Mouse (Mus musculus) retina, postnatal 1 day (tissue): ENCODE measurements at regions not wholly inside any gene's neighbourhood (a gene's known extent, or its start where the extent isn't known, plus 50 kb on each side); places are given as distances from the start of the nearest gene placed in this dataset.
"Not testable (repeated sequence)": the region's sequence is repeated elsewhere in the genome, so short reads cannot be mapped to it uniquely, and the experiment has no call there.

Source experiments
- DNase-seq: peaks from one replicate; pipeline ENCODE4 v3.0.0-alpha.2; 2012

DNA sequence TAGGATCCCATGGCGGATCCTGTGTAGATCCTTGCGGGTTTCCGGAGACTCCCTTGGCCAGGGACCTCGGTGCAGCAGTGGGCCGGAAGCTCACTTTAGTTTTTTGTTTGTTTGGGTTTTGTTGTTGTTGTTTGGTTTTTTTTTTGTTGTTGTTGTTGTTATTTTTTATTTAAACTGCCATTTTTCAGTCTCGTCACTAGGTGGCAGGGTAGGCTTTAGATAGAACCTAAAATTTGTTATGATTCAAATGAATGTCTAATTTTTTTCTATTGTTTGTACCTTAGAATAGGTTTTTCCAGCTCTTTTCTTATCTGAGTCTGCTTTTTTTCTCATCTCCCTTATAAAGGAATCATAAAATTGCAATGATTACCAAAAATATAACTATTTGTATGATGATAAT is 834.4 kb upstream of the Tacstd2 start:
- no peak for DNase-seq

DNA sequence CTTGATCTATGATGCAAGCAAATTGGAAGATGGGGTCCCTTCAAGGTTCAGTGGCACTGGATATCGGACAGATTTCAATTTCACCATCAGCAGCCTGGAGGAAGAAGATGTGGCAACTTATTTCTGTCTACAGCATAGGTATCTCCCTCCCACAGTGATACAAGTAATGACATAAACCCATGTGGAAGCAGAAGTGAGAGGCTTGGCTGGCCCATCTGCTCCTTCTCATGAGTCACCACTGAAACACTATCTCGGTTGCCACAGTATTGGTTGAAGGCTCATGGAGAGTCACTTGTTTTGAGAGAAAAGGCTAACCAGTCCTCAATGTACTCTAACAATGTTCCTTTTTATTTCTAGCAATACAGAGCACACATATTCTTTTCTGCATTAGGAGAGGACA is 804.2 kb upstream of the Tacstd2 start:
- DNase-seq, result no peak

DNA sequence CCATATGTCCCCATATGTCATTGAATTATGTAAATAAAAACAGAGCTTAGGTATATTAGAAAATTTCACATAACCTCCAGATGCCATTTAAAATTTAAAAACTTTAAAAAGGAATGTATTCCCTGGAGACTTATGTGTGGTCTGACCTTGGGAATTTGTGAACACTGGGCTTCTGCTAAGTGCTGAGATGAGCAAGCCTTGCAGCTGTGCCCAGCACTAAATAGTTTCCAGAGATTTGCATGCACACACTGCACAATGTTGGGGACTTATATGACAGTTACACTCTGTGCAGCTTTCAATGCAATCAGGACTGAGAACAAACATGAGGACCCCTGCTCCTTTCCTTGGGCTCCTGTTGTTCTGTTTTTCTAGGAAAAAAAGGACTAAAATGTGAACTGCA is 803.6 kb upstream of the Tacstd2 start:
- not testable (repeated sequence) for DNase-seq

DNA sequence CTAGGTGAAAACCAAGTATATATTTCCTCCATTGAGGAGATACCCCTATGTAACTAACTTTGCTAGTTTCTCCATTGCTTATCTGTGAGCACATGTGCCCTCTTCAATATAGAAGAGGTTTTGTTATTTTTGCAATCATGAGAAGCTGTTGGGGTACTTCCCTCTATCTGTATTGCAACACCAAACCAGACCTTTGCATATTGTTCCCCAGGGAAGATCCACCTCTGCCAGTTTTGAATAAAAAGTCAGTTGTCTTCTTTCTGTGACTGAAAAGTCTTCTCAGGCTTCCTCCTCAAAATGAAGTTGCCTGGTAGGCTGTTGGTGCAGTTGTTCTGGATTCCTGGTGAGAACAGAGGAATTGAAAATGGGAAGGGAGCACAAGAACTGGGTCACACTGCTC is 775.8 kb upstream of the Tacstd2 start:
- no peak for DNase-seq

DNA sequence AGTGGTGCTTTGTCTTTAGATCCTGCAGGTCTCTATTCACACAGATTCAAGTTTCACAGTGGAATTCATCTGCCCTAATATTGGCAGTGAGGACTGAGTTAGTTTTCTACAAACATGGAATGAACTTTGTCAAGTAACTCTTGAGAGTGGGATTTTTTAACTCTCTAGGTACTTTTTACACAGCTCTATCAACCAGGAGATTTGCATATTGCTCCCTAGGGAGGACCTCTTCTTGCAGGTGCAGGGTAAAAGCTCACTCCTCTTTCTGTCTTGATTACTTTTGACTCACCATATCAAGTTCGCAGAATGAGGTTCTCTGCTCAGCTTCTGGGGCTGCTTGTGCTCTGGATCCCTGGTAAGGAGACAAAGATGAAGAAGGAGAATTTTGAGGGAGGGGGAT is 766.5 kb upstream of the Tacstd2 start:
- DNase-seq, result no peak

DNA sequence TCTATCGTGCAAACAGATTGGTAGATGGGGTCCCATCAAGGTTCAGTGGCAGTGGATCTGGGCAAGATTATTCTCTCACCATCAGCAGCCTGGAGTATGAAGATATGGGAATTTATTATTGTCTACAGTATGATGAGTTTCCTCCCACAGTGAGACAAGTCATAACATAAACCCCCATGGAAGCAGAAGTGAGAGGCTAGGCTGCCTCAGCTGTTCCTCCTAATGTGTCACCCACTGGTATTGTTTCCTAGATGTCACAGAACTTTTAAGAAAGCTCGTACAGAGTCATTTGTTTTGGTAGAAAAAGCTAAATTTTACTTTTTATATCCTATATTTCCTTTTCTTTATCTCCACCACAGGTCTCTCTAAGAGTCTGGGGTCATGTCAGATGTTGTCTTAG is 721.1 kb upstream of the Tacstd2 start:
- no peak for DNase-seq

DNA sequence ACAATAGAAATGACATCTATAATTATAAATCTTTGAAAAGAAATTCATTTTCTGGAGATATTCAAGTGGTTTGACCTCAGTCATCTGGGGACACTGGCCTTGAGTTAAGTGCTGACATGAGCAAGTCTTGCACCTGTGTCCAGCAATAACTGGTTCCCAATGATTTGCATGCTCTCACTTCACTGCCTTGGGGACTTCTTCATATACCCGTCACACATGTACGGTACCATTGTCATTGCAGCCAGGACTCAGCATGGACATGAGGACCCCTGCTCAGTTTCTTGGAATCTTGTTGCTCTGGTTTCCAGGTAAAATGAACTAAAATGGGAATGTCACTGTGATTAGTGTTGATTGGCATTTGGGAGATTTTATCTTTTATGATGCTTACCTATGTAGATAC is 720.6 kb upstream of the Tacstd2 start:
- no peak for DNase-seq

DNA sequence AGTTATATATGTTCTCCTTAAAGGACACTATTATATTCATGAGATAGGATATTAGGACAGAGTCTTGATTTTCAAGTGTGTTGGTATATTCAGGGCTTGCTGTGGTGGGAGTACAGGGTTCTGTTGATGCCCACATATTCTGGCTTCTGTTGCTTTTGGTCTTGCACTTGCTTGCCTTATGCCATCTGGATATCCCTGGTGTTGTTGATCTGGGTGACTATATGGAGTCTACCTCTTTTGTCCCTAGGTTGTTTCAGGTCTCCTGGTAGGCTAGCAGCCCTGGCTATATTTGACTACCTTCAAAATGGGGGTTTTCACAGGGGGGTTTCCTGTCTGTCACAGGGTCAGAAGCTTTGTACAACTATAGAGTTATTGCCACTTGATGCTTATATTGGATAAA is 717.1 kb upstream of the Tacstd2 start:
- DNase-seq, result no peak

DNA sequence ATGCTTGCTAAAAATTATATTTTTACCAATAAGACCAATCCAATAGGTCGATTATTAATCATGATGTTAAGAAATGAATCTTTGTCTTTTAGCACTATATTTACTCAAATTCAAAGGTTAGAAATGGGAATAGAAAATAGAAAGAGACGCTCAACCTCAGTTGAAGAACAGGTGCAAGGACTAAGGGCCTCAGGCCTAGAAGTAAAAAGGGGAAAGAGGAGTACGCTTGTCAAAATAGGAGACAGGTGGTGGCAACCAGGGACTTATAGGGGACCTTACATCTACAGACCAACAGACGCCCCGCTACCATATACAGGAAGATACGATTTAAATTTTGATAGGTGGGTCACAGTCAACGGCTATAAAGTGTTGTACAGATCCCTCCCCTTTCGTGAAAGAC is 715.7 kb upstream of the Tacstd2 start:
- not testable (repeated sequence) for DNase-seq

DNA sequence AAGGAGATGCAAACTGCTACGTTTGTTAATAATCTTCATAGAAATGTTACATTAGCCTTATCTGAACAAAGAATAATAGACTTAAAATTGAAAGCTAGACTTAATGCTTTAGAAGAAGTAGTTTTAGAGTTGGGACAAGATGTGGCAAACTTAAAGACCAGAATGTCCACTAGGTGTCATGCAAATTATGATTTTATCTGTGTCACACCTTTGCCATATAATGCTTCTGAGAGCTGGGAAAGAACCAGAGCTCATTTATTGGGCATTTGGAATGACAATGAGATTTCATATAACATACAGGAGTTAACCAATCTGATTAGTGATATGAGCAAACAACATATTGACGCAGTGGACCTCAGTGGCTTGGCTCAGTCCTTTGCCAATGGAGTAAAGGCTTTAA is 714.8 kb upstream of the Tacstd2 start:
- not testable (repeated sequence) for DNase-seq

DNA sequence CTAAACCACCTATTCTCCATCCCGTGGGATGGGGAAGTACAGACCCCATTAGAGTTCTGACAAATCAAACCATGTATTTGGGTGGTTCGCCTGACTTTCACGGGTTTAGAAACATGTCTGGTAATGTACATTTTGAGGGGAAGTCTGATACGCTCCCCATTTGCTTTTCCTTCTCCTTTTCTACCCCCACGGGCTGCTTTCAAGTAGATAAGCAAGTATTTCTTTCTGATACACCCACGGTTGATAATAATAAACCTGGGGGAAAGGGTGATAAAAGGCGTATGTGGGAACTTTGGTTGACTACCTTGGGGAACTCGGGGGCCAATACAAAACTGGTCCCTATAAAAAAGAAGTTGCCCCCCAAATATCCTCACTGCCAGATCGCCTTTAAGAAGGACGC is 713.7 kb upstream of the Tacstd2 start:
- DNase-seq, result not testable (repeated sequence)

DNA sequence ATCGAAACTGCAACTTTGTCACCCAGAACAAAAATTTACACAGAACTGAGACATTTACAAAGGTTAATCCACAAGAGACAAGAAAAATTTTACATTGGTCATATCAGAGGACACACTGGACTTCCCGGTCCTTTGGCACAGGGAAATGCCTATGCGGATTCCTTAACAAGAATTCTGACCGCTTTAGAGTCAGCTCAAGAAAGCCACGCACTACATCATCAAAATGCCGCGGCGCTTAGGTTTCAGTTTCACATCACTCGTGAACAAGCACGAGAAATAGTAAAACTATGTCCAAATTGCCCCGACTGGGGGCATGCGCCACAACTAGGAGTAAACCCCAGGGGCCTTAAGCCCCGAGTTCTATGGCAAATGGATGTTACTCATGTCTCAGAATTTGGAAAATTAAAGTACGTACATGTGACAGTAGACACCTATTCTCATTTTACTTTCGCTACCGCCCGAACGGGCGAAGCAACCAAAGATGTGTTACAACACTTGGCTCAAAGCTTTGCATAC is 712.5 kb upstream of the Tacstd2 start:
- not testable (repeated sequence) for DNase-seq

DNA sequence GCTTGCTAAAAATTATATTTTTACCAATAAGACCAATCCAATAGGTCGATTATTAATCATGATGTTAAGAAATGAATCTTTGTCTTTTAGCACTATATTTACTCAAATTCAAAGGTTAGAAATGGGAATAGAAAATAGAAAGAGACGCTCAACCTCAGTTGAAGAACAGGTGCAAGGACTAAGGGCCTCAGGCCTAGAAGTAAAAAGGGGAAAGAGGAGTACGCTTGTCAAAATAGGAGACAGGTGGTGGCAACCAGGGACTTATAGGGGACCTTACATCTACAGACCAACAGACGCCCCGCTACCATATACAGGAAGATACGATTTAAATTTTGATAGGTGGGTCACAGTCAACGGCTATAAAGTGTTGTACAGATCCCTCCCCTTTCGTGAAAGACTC is 707.2 kb upstream of the Tacstd2 start:
- not testable (repeated sequence) for DNase-seq

DNA sequence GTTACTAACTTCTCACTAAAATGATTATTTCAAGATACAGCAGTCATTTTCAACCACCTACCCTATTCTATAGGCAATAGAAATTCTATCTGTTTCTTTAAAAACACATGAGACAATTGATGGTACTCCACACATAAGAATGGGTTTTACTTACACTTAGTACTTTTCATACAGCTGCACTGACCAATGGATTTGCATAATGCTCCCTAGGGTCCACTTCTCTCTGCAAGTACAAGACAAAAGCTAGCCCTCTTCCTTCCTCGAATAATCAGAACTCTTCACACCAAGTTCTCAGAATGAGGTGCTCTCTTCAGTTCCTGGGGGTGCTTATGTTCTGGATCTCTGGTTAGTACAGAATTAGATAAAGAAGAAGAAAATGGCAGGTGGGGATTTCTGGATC is 684.1 kb upstream of the Tacstd2 start:
- no peak for DNase-seq

DNA sequence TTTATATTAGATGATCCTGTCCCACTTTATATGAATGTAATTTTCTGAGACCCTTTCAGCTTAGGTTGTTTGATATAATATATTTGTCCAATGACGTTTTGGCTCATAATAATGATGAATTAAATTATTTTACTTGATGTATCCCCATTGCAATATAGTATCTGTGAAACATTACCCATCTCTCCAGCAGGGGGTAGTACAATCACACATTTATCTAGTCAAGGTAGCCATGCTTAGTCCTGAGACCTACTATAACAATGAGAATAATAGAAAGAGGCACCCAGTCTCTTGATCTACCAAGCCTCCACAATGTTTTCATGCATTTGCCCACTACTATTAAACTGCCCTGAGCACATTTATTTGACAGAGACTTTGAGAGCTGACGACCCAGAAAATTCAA is 665.9 kb upstream of the Tacstd2 start:
- peak; percentile 32 for DNase-seq

DNA sequence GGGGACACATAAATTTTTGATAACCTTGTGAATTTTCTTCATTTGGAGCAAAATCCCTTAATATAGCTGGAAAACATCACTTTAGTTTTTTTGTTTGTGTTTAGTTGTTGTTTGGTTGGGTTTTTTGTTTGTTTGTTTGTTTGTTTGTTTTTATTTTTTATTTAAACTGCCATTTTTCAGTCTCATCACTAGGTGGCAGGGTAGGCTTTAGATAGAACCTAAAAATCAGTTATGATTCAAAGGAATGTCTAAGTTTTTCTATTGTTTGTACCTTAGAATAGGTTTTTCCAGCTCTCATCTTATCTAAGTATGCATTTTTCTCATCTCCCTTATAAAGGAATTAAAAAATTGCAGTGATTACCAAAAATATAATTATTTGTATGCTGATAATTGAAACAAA is 662.4 kb upstream of the Tacstd2 start:
- no peak for DNase-seq

DNA sequence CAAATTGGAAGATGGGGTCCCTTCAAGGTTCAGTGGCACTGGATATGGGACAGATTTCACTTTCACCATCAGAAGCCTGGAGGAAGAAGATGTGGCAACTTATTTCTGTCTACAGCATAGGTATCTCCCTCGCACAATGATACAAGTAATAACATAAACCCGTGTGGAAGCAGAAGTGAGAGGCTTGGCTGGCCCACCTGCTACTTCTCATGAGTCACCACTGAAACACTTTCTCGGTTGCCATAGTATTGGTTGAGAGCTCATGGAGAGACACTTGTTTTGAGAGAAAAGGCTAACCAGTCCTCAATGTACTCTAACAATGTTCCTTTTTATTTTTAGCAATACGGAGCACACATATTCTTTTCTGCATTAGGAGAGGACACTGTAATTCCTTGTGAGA is 629.2 kb upstream of the Tacstd2 start:
- DNase-seq, result no peak

DNA sequence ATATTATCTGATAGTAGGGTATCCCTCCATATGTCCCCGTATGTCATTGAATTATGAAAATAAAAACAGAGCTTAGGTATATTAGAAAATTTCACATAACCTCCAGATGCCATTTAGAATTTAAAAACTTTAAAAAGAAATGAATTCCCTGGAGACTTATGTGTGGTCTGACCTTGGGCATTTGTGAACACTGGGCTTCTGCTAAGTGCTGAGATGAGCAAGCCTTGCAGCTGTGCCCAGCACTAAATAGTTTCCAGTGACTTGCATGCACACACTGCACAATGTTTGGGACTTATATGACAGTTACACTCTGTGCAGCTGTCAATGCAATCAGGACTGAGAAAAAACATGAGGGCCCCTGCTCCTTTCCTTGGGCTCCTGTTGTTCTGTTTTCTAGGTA is 628.5 kb upstream of the Tacstd2 start:
- DNase-seq, result not testable (repeated sequence)

DNA sequence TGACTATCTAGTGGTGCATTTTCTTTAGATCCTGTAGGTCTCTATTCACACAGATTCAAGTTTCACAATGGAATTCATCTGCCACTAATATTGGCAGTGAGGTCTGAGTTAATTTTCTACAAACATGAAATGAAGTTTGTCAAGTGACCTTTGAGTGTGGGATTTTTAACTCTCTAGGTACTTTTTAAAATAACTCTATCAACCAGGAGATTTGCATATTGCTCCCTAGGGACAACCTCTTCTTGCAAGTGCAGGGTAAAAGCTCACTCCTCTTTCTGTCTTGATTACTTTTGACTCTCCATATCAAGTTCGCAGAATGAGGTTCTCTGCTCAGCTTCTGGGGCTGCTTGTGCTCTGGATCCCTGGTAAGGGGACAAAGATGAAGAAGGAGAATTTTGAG is 616.0 kb upstream of the Tacstd2 start:
- no peak for DNase-seq

DNA sequence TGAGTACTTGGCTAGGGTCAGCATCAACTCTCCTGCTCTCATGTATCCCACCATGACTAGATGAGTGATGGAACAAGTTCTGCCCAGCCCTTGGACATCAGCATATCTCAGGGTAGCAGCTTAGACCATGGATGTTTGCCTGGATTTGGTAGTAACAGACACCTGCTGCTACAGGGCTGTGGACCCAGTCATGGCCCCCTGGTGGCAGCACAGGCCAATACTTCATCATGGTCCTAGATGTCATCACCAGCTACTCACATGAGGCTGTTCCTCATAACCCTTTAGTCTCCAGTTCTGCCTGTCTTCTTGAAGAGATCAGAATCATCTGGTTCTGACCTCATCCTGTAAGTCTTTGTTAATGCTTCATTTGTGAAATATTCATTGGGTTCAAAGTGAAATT is 566.9 kb upstream of the Tacstd2 start:
- DNase-seq, result no peak
